Mouse (Mus musculus): ENCODE results near the gene Serpina3g. TPM values are rescaled to one million over a fixed set of nuclear protein-coding genes. Genes with fewer than 3 reads are reported as not detected.

Serpina3g gene
- 2.2 and 2.3 TPM in 2 replicates for polyA plus RNA-seq (2015; fragmentation: Nextera tagmentation; extraction: Ambion mirVana)

GRCm38 (mm10) chr12:104235915-104236314, at the start of gene Serpina3g:
Gene Serpina3g, plus strand, starts transcription at chr12:104236245.
- no peaks in the 10 kb centered on the region for H3K36me3 ChIP-seq (replicated peaks)
- no peak within 1 kb of the TSS for H3K27ac ChIP-seq (replicated peaks)
- H3K27me3 ChIP-seq: no peaks in the 10 kb centered on the region
- no peak within 1 kb of the TSS for H3K4me2 ChIP-seq
- no peaks in the 10 kb centered on the region for H3K4me1 ChIP-seq (replicated peaks)
- 16% methylated on average over 5 of the region's 5 CpGs for WGBS (ENCODE audit: insufficient replicate concordance)
- H3K9ac ChIP-seq: no peak within 1 kb of the TSS
- no peak within 1 kb of the TSS for H3K4me3 ChIP-seq (replicated peaks)
- ATAC-seq (ENCODE audit: insufficient read depth): no peak
- no peaks in the 10 kb centered on the region for H3K9me3 ChIP-seq (replicated peaks)

- Histone ChIP-seq H3K4me1 (replicated peaks) (no peaks in the 10 kb centered on the region), H3K4me2 (no peak overlapping the region), H3K27me3 (no peaks in the 10 kb centered on the region), H3K9me3 (replicated peaks) (no peaks in the 10 kb centered on the region), H3K9ac (no peak overlapping the region), H3K4me3 (replicated peaks) (no peak overlapping the region), H3K36me3 (replicated peaks) (no peaks in the 10 kb centered on the region), H3K27ac (replicated peaks) (no peak overlapping the region)
- WGBS (ENCODE audit: insufficient replicate concordance): 46% methylated on average over 2 of the region's 2 CpGs
- ATAC-seq (ENCODE audit: insufficient read depth): no peak
Measured at GRCm38 (mm10) chr12:104189246-104189645, 46.8 kb upstream of the Serpina3g start.

GRCm38 (mm10) chr12:104190852-104191251, 45.2 kb upstream of the Serpina3g start:
- ATAC-seq (ENCODE audit: insufficient read depth): no peak
- H3K4me2 ChIP-seq: no peak overlapping the region
- H3K27ac ChIP-seq (replicated peaks): no peak overlapping the region
- no peaks in the 10 kb centered on the region for H3K4me1 ChIP-seq (replicated peaks)
- H3K9ac ChIP-seq: no peak overlapping the region
- H3K4me3 ChIP-seq (replicated peaks): no peak overlapping the region
- H3K9me3 ChIP-seq (replicated peaks): no peaks in the 10 kb centered on the region
- no peaks in the 10 kb centered on the region for H3K27me3 ChIP-seq
- H3K36me3 ChIP-seq (replicated peaks): no peaks in the 10 kb centered on the region

- Histone ChIP-seq H3K4me1 (replicated peaks) (no peaks in the 10 kb centered on the region), H3K27ac (replicated peaks) (no peak overlapping the region), H3K4me3 (replicated peaks) (no peak overlapping the region), H3K9ac (no peak overlapping the region), H3K27me3 (no peaks in the 10 kb centered on the region), H3K9me3 (replicated peaks) (no peaks in the 10 kb centered on the region), H3K4me2 (no peak overlapping the region), H3K36me3 (replicated peaks) (no peaks in the 10 kb centered on the region)
- 67% methylated on average over 4 of the region's 4 CpGs for WGBS (ENCODE audit: insufficient replicate concordance)
- no peak for ATAC-seq (ENCODE audit: insufficient read depth)
Measured at GRCm38 (mm10) chr12:104209149-104209548, 26.9 kb upstream of the Serpina3g start.

GRCm38 (mm10) chr12:104209802-104210201, 26.2 kb upstream of the Serpina3g start:
- WGBS (ENCODE audit: insufficient replicate concordance): 55% methylated on average over 2 of the region's 2 CpGs
- Histone ChIP-seq H3K9me3 (replicated peaks) (no peaks in the 10 kb centered on the region), H3K27me3 (no peaks in the 10 kb centered on the region), H3K36me3 (replicated peaks) (no peaks in the 10 kb centered on the region), H3K4me1 (replicated peaks) (no peaks in the 10 kb centered on the region), H3K27ac (replicated peaks) (no peak overlapping the region), H3K4me3 (replicated peaks) (no peak overlapping the region), H3K4me2 (no peak overlapping the region), H3K9ac (no peak overlapping the region)
- ATAC-seq (ENCODE audit: insufficient read depth): no peak

- WGBS (ENCODE audit: insufficient replicate concordance): 42% methylated on average over 2 of the region's 2 CpGs
- H3K9me3 ChIP-seq (replicated peaks): no peaks in the 10 kb centered on the region
- no peak overlapping the region for H3K4me2 ChIP-seq
- H3K27me3 ChIP-seq: no peaks in the 10 kb centered on the region
- H3K4me1 ChIP-seq (replicated peaks): no peaks in the 10 kb centered on the region
- no peaks in the 10 kb centered on the region for H3K36me3 ChIP-seq (replicated peaks)
- H3K27ac ChIP-seq (replicated peaks): no peak overlapping the region
- ATAC-seq (ENCODE audit: insufficient read depth): no peak; the same call in 1 of the 2 replicates
- no peak overlapping the region for H3K9ac ChIP-seq
- no peak overlapping the region for H3K4me3 ChIP-seq (replicated peaks)
Measured at GRCm38 (mm10) chr12:104213689-104214444, 22.2 kb upstream of the Serpina3g start.

- ATAC-seq (ENCODE audit: insufficient read depth): no peak
- Histone ChIP-seq H3K27ac (replicated peaks) (no peak within 1 kb of the TSS), H3K27me3 (no peaks in the 10 kb centered on the region), H3K4me3 (replicated peaks) (no peak within 1 kb of the TSS), H3K4me1 (replicated peaks) (no peaks in the 10 kb centered on the region), H3K4me2 (no peak within 1 kb of the TSS), H3K36me3 (replicated peaks) (no peaks in the 10 kb centered on the region), H3K9me3 (replicated peaks) (no peaks in the 10 kb centered on the region), H3K9ac (no peak within 1 kb of the TSS)
- 23% methylated on average over 1 of the region's 1 CpGs for WGBS (ENCODE audit: insufficient replicate concordance)
Measured at GRCm38 (mm10) chr12:104214445-104214753, 21.6 kb upstream of the Serpina3g start, which contains the start of gene Serpina3f. Gene Serpina3f, plus strand, starts transcription at chr12:104214544.

GRCm38 (mm10) chr12:104215249-104215648, 20.8 kb upstream of the Serpina3g start:
- no peak for ATAC-seq (ENCODE audit: insufficient read depth)
- no peak overlapping the region for H3K9ac ChIP-seq
- H3K27ac ChIP-seq (replicated peaks): no peak overlapping the region
- H3K4me2 ChIP-seq: no peak overlapping the region
- no peaks in the 10 kb centered on the region for H3K36me3 ChIP-seq (replicated peaks)
- no peaks in the 10 kb centered on the region for H3K4me1 ChIP-seq (replicated peaks)
- H3K4me3 ChIP-seq (replicated peaks): no peak overlapping the region
- H3K9me3 ChIP-seq (replicated peaks): no peaks in the 10 kb centered on the region
- H3K27me3 ChIP-seq: no peaks in the 10 kb centered on the region
- WGBS (ENCODE audit: insufficient replicate concordance): 23% methylated on average over 1 of the region's 1 CpGs

- Histone ChIP-seq H3K4me3 (replicated peaks) (no peak overlapping the region), H3K9ac (no peak overlapping the region), H3K4me1 (replicated peaks) (no peaks in the 10 kb centered on the region), H3K27ac (replicated peaks) (no peak overlapping the region), H3K4me2 (no peak overlapping the region), H3K36me3 (replicated peaks) (no peaks in the 10 kb centered on the region), H3K9me3 (replicated peaks) (no peaks in the 10 kb centered on the region), H3K27me3 (no peaks in the 10 kb centered on the region)
- ATAC-seq (ENCODE audit: insufficient read depth): no peak
- WGBS (ENCODE audit: insufficient replicate concordance): 57% methylated on average over 1 of the region's 1 CpGs
Measured at GRCm38 (mm10) chr12:104221616-104222015, 14.4 kb upstream of the Serpina3g start.

GRCm38 (mm10) chr12:104223690-104224089, 12.4 kb upstream of the Serpina3g start:
- H3K4me2 ChIP-seq: no peak overlapping the region
- H3K9ac ChIP-seq: no peak overlapping the region
- no peak overlapping the region for H3K27ac ChIP-seq (replicated peaks)
- no peaks in the 10 kb centered on the region for H3K9me3 ChIP-seq (replicated peaks)
- H3K27me3 ChIP-seq: no peaks in the 10 kb centered on the region
- no peaks in the 10 kb centered on the region for H3K4me1 ChIP-seq (replicated peaks)
- no peak overlapping the region for H3K4me3 ChIP-seq (replicated peaks)
- ATAC-seq (ENCODE audit: insufficient read depth): no peak
- H3K36me3 ChIP-seq (replicated peaks): no peaks in the 10 kb centered on the region
- 22% methylated on average over 1 of the region's 1 CpGs for WGBS (ENCODE audit: insufficient replicate concordance)

- no peaks in the 10 kb centered on the region for H3K4me1 ChIP-seq (replicated peaks)
- no peaks in the 10 kb centered on the region for H3K27me3 ChIP-seq
- H3K4me3 ChIP-seq (replicated peaks): no peak overlapping the region
- H3K4me2 ChIP-seq: no peak overlapping the region
- H3K9me3 ChIP-seq (replicated peaks): no peaks in the 10 kb centered on the region
- no peaks in the 10 kb centered on the region for H3K36me3 ChIP-seq (replicated peaks)
- WGBS (ENCODE audit: insufficient replicate concordance): 25% methylated on average over 7 of the region's 7 CpGs
- no peak overlapping the region for H3K9ac ChIP-seq
- H3K27ac ChIP-seq (replicated peaks): no peak overlapping the region
- no peak for ATAC-seq (ENCODE audit: insufficient read depth)
Measured at GRCm38 (mm10) chr12:104224598-104225300, 11.3 kb upstream of the Serpina3g start.
